Mouse (Mus musculus) stomach, embryonic 14.5 days (tissue): ENCODE results near the gene Esrrg. TPM values are rescaled to one million over a fixed set of nuclear protein-coding genes. Genes with fewer than 3 reads are reported as not detected.

Source experiments
- ATAC-seq: fragments of 200-750 bp; cut with Nextera tagmentation; 2 replicates; pipeline ENCODE4 v1.8.0; 2017; ENCODE audit warnings: low read depth, moderate TSS enrichment; ENCODE audit not compliant: insufficient number of reproducible peaks, insufficient read depth, low FRiP score
- H3K27ac ChIP-seq: fragments of 300-500 bp; sonication (generic); 2 replicates; pipeline ENCODE4 v1.5.1; 2014; ENCODE audit warnings: mild to moderate bottlenecking, low read length, moderate library complexity, mixed read lengths
- H3K27me3 ChIP-seq: fragments of 300-500 bp; sonication (generic); 2 replicates; pipeline ENCODE4 v1.6.1; 2014; ENCODE audit warnings: low read length, control low read depth, mixed read lengths; ENCODE audit not compliant: control insufficient read depth, insufficient read depth
- H3K36me3 ChIP-seq: fragments of 300-500 bp; sonication (generic); 2 replicates; pipeline ENCODE4 v1.6.1; 2014; ENCODE audit warnings: mild to moderate bottlenecking, control low read depth, low read length, moderate library complexity, mixed read lengths; ENCODE audit not compliant: control insufficient read depth, insufficient read depth
- H3K4me1 ChIP-seq: fragments of 300-500 bp; sonication (generic); 2 replicates; pipeline ENCODE4 v1.6.1; 2014; ENCODE audit warnings: low read length, control low read depth, mixed read lengths; ENCODE audit not compliant: control insufficient read depth, insufficient read depth
- H3K4me2 ChIP-seq: fragments of 300-500 bp; sonication (generic); replicated peaks from 2 replicates; pipeline ENCODE4 v1.6.1; 2014; ENCODE audit warnings: low read depth, low read length, control low read depth
- H3K4me3 ChIP-seq: fragments of 300-500 bp; sonication (generic); 2 replicates; pipeline ENCODE4 v1.5.1; 2014; ENCODE audit warnings: low read depth, low read length, control low read depth
- H3K9ac ChIP-seq: fragments of 300-500 bp; sonication (generic); replicated peaks from 2 replicates; pipeline ENCODE4 v1.6.1; 2014; ENCODE audit warnings: low read depth, mild to moderate bottlenecking, control low read depth, low read length, moderate library complexity, mixed read lengths
- H3K9me3 ChIP-seq: fragments of 300-500 bp; sonication (generic); 2 replicates; pipeline ENCODE4 v1.6.1; 2016; ENCODE audit warnings: low read depth, low read length, control low read depth; ENCODE audit not compliant: control insufficient read depth
- WGBS: fragments of 180-500 bp; shearing (Covaris S2); extraction: QIAGEN DNeasy Blood & Tissue Kit; methylation state at CpG from one replicate; pipeline ENCODE4 v1.1.7; 2014; 5-methylcytosine and 5-hydroxymethylcytosine counted together
- polyA plus RNA-seq: library from polyadenylated mRNA; unstranded; fragments of >200 nt; fragmentation: Nextera tagmentation; extraction: Ambion mirVana; gene quantifications from 2 replicates; pipeline ENCODE4 v1.2.1, GENCODE M21; 2014

Esrrg gene
- polyA plus RNA-seq, 1 experiment from 2014 or later = 12.5 TPM

GRCm38 (mm10) chr1:187704921-187705320 lies 96.3 kb downstream of the Esrrg start:
- Histone ChIP-seq H3K9me3 (no peaks in the 10 kb centered on the region), H3K4me1 (no peaks in the 10 kb centered on the region), H3K9ac (no peak overlapping the region), H3K4me2 (no peak overlapping the region), H3K27me3 (no peaks in the 10 kb centered on the region), H3K36me3 (no peaks in the 10 kb centered on the region), H3K4me3 (no peak overlapping the region), H3K27ac (no peak overlapping the region)
- WGBS = 90% methylated on average over 4 of the region's 4 CpGs
- ATAC-seq = no peak

GRCm38 (mm10) chr1:187705348-187705747 lies 96.8 kb downstream of the Esrrg start:
- no peaks in the 10 kb centered on the region for H3K4me1 ChIP-seq
- no peak for ATAC-seq
- H3K9ac ChIP-seq = no peak overlapping the region
- H3K9me3 ChIP-seq = no peaks in the 10 kb centered on the region
- no peak overlapping the region for H3K27ac ChIP-seq
- no peak overlapping the region for H3K4me2 ChIP-seq
- H3K4me3 ChIP-seq = no peak overlapping the region
- H3K27me3 ChIP-seq = no peaks in the 10 kb centered on the region
- H3K36me3 ChIP-seq = no peaks in the 10 kb centered on the region
- WGBS = 85% methylated on average over 5 of the region's 5 CpGs

- Histone ChIP-seq H3K4me3 (no peak overlapping the region), H3K9ac (no peak overlapping the region), H3K9me3 (no peaks in the 10 kb centered on the region), H3K27ac (no peak overlapping the region), H3K36me3 (no peaks in the 10 kb centered on the region), H3K4me1 (no peaks in the 10 kb centered on the region), H3K4me2 (no peak overlapping the region), H3K27me3 (no peaks in the 10 kb centered on the region)
- ATAC-seq = no peak
- 48% methylated on average over 6 of the region's 6 CpGs for WGBS
Measured at GRCm38 (mm10) chr1:187706046-187706445, 97.5 kb downstream of the Esrrg start.

GRCm38 (mm10) chr1:187707176-187707575 lies 98.6 kb downstream of the Esrrg start:
- H3K4me2 ChIP-seq = no peak overlapping the region
- no peak for ATAC-seq
- H3K36me3 ChIP-seq = no peaks in the 10 kb centered on the region
- H3K9ac ChIP-seq = no peak overlapping the region
- H3K27me3 ChIP-seq = no peaks in the 10 kb centered on the region
- H3K27ac ChIP-seq = no peak overlapping the region
- no peaks in the 10 kb centered on the region for H3K4me1 ChIP-seq
- no peak overlapping the region for H3K4me3 ChIP-seq
- no peaks in the 10 kb centered on the region for H3K9me3 ChIP-seq

- no peaks in the 10 kb centered on the region for H3K4me1 ChIP-seq
- H3K27me3 ChIP-seq = no peaks in the 10 kb centered on the region
- ATAC-seq = no peak
- H3K4me2 ChIP-seq = no peak overlapping the region
- no peak overlapping the region for H3K9ac ChIP-seq
- no peak overlapping the region for H3K4me3 ChIP-seq
- H3K9me3 ChIP-seq = no peaks in the 10 kb centered on the region
- 82% methylated on average over 8 of the region's 8 CpGs for WGBS
- H3K27ac ChIP-seq = no peak overlapping the region
- no peaks in the 10 kb centered on the region for H3K36me3 ChIP-seq
Measured at GRCm38 (mm10) chr1:187710434-187710948, 101.9 kb downstream of the Esrrg start.

GRCm38 (mm10) chr1:187721035-187721434 lies 112.4 kb downstream of the Esrrg start:
- Histone ChIP-seq H3K4me2 (no peak overlapping the region), H3K27ac (no peak overlapping the region), H3K4me3 (no peak overlapping the region), H3K4me1 (no peaks in the 10 kb centered on the region), H3K9me3 (no peaks in the 10 kb centered on the region), H3K27me3 (no peaks in the 10 kb centered on the region), H3K36me3 (no peaks in the 10 kb centered on the region), H3K9ac (no peak overlapping the region)
- ATAC-seq = no peak
- WGBS = 84% methylated on average over 3 of the region's 3 CpGs

- Histone ChIP-seq H3K4me3 (no peak overlapping the region), H3K27me3 (no peaks in the 10 kb centered on the region), H3K36me3 (no peaks in the 10 kb centered on the region), H3K4me1 (no peaks in the 10 kb centered on the region), H3K27ac (no peak overlapping the region), H3K9ac (no peak overlapping the region), H3K4me2 (no peak overlapping the region), H3K9me3 (no peaks in the 10 kb centered on the region)
- ATAC-seq = no peak
- 55% methylated on average over 9 of the region's 9 CpGs for WGBS
Measured at GRCm38 (mm10) chr1:187722016-187722415, 113.4 kb downstream of the Esrrg start.

GRCm38 (mm10) chr1:187724651-187725050 lies 116.1 kb downstream of the Esrrg start:
- Histone ChIP-seq H3K4me2 (no peak overlapping the region), H3K36me3 (no peaks in the 10 kb centered on the region), H3K4me3 (no peak overlapping the region), H3K4me1 (no peaks in the 10 kb centered on the region), H3K27ac (no peak overlapping the region), H3K27me3 (no peaks in the 10 kb centered on the region), H3K9me3 (no peaks in the 10 kb centered on the region), H3K9ac (no peak overlapping the region)
- 24% methylated on average over 1 of the region's 1 CpGs for WGBS
- no peak for ATAC-seq

- no peak overlapping the region for H3K9ac ChIP-seq
- H3K9me3 ChIP-seq = no peaks in the 10 kb centered on the region
- H3K4me1 ChIP-seq = no peaks in the 10 kb centered on the region
- ATAC-seq = no peak
- H3K27me3 ChIP-seq = no peaks in the 10 kb centered on the region
- no peak overlapping the region for H3K27ac ChIP-seq
- 67% methylated on average over 1 of the region's 1 CpGs for WGBS
- no peak overlapping the region for H3K4me2 ChIP-seq
- H3K4me3 ChIP-seq = no peak overlapping the region
- no peaks in the 10 kb centered on the region for H3K36me3 ChIP-seq
Measured at GRCm38 (mm10) chr1:187725351-187725750, 116.8 kb downstream of the Esrrg start.
